Mouse (Mus musculus) adrenal gland, postnatal 10 days (tissue): ENCODE measurements around the gene Adgrv1. TPM values are rescaled to one million over a fixed set of nuclear protein-coding genes. Genes with fewer than 3 reads are reported as not detected.
A peak's percentile ranks its signal among the peaks of the same experiment; 100 is the strongest.
"Not testable (repeated sequence)": the region's sequence is repeated elsewhere in the genome, so short reads cannot be mapped to it uniquely, and the experiment has no call there.

Experiments
- DNase-seq: peaks from one replicate; pipeline ENCODE4 v3.0.0; 2021; ENCODE audit warnings: mixed read lengths
- long read RNA-seq, 2 experiments: library from polyadenylated mRNA; stranded (forward); transcript quantifications; one replicate each; pipeline ENCODE4 v2.0.0; 2021
- total RNA-seq, 2 experiments: library from RNA; stranded (reverse); gene quantifications; 2 replicates each; pipeline ENCODE4 v1.2.3; 2021

Gene Adgrv1
- 1 to 10 TPM; 1.6 to 2.3 TPM for total RNA-seq
- long read RNA-seq, experiment 1, partial matches to known transcripts, result 0 of 2 reads
- long read RNA-seq, experiment 1, other reads (novel, unspliced or antisense), result 2 of 2 reads
- long read RNA-seq, experiment 2, partial matches to known transcripts, result 0 of 1 reads
- long read RNA-seq, experiment 2, other reads (novel, unspliced or antisense), result 0 of 1 reads

- peak; percentile 87 for DNase-seq
Measured at GRCm38 (mm10) chr13:81632720-81633415, at the start of gene Adgrv1. Adgrv1 (minus strand) TSS chr13:81633154.

DNA sequence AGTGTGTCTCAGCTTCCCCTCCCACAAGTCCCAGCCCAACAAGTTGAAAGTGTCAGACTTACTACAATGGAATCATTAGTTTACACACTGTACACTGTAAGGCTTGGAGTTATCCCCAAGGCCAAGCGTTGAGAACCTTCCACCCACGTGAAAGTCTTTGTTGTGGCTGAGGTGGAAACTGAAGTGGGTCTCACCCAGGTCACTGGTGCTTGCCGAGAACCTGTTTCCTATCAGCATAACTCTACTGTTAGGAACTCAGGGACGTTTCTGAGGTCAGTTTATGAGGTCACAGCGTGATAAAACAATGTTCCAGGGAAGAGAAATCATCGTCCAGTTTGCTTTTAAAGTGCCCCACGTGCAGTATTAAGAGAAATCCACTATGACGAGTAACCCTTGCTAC is 42.4 kb upstream of the Adgrv1 start:
- peak; percentile 11 for DNase-seq

DNA sequence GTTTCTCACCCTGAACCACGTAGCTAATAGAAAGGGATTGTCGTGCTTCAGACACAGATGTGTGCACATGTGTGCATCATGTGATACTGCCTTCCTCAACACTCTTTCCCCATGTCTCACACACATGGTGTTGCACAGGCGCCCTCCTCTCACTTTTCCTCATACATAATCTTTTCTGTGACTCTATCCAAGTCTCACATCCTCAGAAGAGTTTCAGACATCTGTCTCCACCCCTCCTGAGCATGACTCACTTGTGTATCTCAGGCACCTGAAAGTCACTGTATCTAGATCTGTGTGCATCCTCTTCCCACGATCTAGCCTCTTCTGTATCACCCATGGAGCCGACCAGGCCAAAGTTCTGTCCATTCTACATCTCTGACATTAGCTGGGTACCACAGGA is 34.8 kb upstream of the Adgrv1 start:
- no peak for DNase-seq

GRCm38 (mm10) chr13:81664331-81664698 is 31.4 kb upstream of the Adgrv1 start:
- peak; percentile 26 for DNase-seq

- DNase-seq, result no peak
Measured at GRCm38 (mm10) chr13:81663566-81664330, 30.8 kb upstream of the Adgrv1 start.

- DNase-seq, result no peak
Measured at GRCm38 (mm10) chr13:81658053-81658752, 25.2 kb upstream of the Adgrv1 start.

- DNase-seq, result peak; percentile 97
Measured at GRCm38 (mm10) chr13:81657351-81658052, 24.5 kb upstream of the Adgrv1 start, which contains the start of gene Lysmd3. Lysmd3 (plus strand) TSS chr13:81657663.

GRCm38 (mm10) chr13:81657008-81657350 is 24.0 kb upstream of the Adgrv1 start:
- DNase-seq, result no peak

DNA sequence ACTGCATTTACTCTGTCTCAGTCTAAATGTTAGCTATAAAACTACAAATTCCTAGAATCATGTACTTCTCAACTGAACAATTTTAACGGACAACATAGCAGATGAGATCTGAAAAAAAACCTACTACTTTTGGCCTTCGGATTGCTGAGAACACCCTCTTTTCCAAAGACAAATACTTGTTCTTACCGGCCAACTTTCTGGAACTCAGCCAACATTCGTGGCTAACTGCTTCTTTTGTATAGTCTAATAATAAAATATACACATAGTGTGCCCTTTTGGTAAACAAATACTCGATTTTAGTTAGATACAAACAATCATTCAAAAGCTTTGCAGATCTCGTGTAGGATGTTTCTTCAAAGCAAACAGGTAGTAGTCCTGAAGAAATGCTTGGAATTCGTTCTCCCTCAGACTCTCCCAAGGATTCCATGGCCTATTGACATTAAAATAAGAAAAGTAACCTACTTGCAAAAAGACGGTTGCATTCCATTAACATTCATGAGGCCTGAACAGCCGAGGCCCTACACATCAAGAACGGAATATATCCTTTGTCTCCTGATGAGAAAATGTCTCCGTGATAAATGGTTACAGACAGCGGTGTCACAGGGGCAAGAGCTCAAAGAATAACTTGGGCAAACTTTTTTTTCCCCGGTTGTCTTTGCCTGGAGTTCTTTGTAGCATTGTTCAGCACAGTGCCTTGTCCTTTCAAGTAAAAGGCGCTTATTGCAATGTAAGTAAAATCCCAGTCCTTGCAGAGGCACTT is 23.3 kb upstream of the Adgrv1 start:
- peak; percentile 46 for DNase-seq

DNA sequence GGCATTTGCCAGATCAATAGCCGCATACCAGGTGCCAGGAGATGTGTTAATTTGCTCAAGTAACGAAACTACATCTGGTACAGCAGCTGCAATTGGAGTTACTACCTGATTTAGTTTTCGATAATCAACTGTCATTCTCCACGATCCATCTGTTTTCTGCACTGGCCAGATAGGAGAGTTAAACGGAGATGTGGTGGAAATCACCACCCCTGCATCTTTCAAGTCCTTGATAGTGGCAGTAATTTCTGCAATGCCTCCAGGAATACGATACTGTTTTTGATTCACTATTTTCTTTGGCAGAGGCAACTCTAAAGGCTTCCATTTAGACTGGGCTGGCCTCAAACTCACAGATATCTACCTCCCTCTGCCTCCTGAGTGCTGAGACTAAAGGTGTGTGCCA is 17.4 kb upstream of the Adgrv1 start:
- not testable (repeated sequence) for DNase-seq

DNA sequence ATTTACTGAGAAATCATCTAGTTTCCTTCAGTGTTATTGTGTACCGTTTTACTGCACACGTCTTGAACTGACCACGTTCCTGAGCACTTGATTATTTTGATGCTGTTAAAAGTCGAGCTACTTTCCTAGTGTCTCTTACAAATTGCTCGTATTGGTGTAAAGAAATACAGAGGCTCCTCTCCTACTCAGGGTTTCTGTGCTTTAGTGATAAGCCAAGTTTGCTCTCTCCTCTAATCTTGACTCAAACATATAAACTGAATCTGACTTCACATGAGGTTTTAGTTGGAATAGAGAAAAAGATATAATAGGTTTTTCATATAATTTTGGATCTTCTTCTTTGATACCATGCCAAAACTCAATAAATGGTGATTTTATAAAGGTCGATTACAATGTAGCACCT is 13.4 kb upstream of the Adgrv1 start:
- no peak for DNase-seq

GRCm38 (mm10) chr13:81644047-81644565 is 11.2 kb upstream of the Adgrv1 start:
- DNase-seq, result no peak

- no peak for DNase-seq
Measured at GRCm38 (mm10) chr13:81642491-81643149, 9.7 kb upstream of the Adgrv1 start.

DNA sequence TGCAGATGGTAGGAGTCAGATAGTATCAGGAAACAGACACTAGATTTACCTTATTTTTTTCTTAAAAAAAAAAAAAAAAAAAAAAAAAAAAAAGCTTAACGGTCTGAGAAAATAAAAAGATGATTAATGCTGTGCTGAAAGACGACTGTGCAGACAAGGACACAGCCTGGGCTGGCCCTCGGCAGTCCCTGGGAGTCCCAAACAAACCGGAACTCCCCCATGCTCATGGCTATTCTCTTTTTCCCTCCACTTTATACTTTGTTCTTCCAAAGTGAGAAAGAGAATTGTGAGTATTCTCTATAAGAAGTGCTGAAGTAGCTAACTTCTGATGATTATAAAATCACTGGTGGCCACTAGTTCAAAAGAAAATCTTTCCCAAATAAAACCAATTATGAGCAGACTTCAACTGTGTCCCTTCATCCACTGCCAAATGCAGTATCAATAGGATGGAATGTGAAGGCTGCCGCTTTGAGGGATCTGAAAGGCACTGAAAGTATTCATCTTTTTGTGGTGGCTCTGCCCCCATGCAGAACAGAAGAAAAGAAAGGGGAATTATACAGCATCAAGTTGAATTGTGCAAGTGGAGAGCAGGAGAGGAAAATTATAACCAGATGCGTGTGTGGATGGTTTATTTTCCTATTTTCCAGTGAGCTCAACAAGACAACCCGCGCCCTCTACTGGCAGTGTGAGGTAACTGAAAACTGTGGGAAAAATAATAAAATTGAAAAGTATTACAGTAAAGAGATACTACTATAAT is 8.5 kb upstream of the Adgrv1 start:
- peak; percentile 63 for DNase-seq

DNA sequence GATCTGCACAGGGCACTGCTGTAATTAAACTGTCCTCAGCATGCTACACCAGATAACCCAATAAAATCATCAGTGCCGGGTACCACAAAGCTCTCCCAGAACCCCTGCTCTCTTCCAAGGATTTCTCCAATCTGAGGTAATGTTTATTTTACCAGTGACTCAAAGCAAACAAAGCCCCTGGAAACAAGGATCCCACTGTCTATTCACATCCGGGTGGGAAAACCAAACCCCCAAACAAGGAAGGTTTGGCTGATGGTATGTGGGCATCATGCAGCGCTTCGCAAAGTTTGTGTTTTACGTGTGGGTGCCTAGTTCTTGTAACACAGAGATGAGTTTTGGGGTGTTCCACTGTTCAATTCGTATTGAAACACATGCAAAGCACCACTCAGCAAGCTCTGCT is 7.9 kb upstream of the Adgrv1 start:
- DNase-seq, result no peak

DNA sequence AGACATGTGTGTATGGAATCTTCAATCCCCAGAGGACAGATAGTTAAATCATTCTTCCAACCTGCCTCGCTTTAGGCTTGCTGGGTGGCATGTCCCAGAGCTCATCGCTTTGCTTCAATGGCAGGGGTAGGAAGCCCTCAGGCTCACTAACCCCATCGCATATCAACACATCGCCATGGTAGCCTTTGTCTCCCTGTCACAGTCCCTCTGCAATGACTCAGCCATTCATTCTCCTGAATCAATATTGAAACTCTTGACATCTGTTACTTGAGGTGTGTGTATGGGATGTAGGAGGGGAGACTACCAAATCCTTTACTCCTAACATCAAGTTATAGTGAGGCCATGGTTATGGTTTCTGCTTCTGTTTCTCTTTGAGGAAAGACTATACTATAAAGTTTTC is 6.7 kb upstream of the Adgrv1 start:
- DNase-seq, result no peak

DNA sequence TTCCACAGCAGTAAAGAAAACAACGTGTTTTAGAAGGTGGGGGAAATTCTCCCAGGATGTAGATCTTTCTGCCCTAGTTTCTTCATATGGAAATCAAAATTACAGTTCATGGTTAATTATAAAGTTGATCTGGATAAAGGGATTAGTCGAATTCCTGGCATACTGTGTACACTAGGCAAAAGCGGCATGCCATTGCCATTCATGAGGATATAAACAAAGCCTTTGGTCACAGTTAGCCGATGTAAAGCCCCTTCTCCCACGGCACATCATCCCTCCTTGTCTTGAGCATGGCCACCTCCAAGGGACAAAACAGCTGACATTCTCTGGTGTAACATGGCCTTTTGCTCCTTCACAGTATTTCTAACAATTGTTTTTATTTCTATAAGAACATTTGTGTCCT is 2.4 kb downstream of the Adgrv1 start:
- DNase-seq, result no peak

DNA sequence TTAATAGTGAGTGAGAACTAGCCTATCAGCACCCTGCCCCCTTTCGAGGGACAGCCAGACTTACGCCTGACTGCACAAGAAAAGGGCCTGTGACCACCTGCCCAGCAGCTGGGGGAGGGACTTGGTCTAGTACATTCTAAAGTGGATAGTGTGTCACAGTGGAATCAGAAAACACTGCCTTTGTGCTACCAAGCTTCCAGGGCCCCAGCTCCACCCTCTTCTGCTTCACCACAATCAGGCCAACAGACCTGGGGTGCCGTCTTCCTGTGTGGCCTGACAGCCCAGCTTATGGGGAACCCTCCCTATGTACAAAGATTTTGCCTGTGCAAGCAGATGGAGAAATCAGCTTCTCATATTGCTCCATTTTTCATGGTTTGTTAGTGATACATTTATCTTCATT is 3.6 kb downstream of the Adgrv1 start:
- DNase-seq, result no peak

DNA sequence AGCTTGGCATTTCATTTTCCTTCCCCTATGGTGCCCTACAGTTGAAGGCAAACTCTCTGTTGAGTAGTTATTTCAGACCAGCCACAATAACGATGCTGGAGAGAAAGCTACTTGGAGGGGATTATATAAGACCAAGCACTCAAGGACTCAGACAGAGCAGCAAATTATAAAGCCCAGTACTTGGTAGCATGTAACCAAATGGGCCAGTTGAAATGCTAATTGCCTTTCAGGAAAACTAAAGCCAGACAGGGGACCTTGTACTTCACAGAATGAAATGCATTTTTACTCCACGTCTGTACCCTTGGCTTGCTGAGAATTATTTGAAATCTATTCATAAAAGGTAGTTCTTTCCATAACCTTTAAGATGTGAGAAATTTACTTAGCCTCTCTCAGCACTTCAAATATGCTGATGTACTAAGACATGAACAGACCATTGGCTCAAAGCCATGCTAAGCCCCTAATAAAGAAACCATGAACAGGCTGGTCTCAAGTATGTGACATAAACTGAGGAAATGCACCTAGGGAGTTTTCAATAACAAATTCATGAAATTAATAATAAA is 4.2 kb downstream of the Adgrv1 start:
- DNase-seq, result no peak

- not testable (repeated sequence) for DNase-seq
Measured at GRCm38 (mm10) chr13:81627861-81628260, 5.1 kb downstream of the Adgrv1 start.
